Mouse (Mus musculus) adrenal gland, postnatal 36 days (tissue): ENCODE measurements around the gene Tulp2. TPM values are rescaled to one million over a fixed set of nuclear protein-coding genes. Genes with fewer than 3 reads are reported as not detected.
"Not testable (repeated sequence)": the region's sequence is repeated elsewhere in the genome, so short reads cannot be mapped to it uniquely, and the experiment has no call there.

Source experiments
- DNase-seq, 2 experiments: peaks; one replicate each; pipeline ENCODE4 v3.0.0; 2021; ENCODE audit warnings: mixed read lengths in 1 of 2
- total RNA-seq, 2 experiments: library from RNA; stranded (reverse); gene quantifications; 2 replicates each; pipeline ENCODE4 v1.2.3; 2021

The Tulp2 gene
- total RNA-seq, 2 experiments from 2014 or later: 0.86 to 2.1 TPM

DNA sequence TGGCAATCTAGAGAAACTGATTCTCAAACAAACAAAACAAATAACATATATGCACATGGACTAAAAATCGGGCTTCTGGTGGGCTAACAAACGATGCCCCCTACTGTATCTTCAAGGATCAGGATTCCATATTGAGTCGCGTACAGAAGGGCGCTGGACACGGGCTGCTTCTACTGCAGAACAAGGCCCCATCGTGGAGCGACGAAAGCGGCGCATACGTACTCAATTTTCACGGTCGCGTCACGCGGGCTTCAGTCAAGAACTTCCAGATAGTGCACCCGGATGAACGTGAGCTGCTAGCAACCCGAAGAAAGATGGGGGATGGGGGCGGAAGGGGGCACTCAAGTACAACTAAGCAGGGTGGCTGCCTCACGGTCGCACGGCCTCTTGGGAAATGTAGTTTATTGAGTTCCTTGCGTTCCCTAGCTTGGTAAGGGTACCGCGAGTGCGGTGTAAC is 40.1 kb downstream of the Tulp2 start:
- DNase-seq: peak; percentile 87 to 94

DNA sequence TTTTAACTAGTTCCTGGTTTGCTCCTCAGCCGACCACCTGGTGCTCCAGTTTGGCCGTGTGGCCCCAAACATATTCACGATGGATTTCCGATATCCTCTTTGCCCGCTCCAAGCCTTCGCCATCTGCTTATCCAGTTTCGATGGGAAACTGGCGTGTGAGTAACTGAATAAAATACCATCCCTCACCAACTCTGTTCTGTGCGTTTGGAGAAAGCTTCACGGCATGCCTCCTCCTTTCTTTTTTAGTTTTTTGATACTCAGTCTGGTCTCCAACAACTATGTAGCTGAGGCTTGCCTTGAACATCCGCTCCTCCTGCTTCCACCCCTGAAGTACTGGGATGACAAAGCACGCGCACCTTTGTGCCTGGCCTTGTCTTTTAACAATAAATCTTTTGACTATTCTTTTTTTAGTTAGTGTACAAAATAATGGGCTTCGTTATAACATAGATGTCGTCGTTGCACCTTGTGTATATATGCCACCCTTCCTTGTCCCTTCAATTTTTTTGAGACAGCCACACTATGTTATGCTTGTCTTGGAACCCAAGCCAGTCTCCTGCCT is 40.6 kb downstream of the Tulp2 start:
- DNase-seq: no peak

DNA sequence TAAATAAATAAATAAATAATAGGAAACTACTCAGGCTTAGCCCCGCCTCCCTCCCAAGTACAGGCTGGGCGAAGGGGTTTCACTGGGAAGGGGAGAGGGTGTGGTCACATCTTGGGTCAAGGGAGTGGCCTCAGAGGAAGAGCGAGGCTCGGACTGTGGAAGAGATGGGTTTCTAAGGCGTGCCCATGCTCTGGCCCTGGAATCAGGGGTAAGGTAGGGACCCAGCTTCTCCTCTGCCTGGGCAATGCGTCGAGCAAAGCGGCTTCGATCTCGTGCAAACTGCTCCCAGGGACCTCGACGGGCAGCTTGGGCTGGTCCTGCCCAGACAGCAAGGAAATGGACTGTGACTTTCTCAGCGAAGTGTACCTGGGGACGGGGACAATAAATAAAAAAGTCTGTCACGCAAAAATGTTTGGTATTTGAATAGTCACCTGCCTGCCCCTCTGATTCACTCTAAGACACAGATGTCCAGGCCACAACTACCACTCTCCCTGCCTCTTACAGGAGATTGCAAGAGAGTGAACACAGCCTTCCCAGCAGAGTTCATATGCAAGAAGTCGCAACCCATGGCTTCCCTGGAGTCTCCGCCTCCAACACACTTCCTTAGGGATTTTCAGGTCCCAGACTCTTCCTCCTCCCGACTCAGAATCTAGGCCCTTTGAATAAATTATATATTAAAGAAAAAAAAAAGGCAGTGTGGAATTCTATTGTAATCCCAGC is 41.4 kb downstream of the Tulp2 start:
- DNase-seq: no peak

DNA sequence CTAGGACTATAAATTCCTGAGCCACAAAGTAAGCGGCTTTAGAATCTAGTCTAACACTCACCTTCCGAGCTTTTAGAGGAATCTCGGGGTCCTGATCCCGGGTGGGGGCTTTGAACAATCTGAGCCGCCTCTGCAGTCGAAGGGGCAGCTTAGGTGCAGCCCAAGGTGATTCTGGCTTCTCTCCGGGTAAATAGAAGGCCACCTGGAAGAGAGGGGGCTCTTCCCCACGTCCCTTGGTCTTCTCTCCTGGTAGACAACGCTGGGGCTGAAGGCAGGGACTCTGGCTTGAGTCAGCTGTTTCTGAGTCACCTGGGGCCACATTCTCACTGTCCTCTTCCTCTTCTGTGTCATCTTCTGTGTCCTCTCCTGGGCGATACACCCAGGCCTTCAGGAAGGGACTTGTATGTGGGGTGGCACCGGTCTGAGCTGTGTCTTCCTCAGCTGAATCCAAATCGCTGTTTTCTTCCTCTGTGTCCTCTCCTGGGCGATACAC is 42.0 kb downstream of the Tulp2 start:
- DNase-seq: no peak

DNA sequence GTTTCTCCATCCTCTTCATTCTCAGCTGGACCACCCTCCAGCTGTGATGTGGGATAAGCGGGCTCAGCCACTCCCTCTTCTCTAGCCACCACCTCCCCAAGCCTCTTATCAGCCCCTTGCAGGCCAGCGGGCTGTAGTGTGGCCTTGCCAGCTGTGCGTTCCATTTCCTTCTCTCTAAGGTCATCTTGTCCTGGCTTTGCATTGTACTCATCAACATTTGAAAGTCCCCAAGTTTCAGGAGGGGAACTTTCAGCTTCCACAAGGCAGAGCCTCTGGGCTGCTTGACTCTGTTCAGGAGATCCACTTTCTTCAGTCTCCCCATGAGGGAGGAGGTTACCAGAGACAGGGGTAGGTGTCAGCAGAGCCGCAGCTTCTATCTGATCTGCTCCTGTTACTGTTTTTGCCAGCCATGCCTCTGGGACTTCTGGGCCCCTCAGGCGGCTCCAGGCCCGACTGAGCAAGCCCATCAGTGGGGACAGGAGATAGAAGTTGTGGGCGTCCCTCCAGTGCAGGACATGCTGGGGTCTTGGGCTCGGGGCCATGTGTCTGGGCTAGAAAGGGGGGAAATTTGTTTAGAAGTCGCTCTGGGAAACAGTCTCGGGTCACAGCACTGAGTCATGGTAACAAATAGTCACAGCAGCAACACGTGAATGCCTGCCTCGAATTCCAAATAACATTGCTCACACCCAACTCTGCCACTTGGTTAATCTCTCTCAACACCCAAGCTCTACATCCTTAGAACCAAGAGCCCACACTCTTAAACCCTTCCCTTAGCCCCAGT is 43.4 kb downstream of the Tulp2 start:
- peak; percentile 53 to 56 for DNase-seq

DNA sequence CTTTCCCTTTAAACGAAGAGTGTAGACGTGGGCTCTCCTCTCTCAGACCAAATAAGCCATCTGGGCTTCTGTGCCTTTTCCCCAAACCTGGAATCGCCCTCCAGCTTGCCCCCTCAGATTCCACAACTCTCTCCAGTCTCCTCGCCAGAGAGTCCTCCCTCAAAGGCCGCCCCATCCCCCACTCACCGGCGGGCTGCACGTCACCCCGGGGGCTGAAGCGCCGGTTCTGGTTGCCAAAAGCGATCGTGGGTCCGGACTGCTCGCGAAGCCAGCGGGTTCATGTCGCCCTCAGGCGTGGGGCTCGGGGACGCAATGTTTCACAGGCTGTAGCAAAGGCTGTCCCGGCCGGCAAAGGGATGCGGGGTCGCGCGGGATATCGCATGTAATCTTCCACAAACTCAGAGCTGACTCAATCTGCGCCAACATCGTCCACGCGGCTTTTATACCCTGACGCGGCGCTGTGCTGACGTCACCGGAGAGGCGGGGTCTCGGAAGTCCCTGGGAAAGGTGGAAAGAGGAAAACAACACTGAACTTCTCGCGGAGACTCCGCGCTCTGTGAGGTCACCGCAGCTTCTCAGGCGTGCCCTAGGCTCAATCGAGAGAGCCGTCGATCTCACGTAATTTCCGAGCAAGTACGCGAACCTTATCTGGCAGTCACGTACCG is 44.3 kb downstream of the Tulp2 start, which contains the start of the genes Ppp1r15a and Plekha4:
Gene Ppp1r15a (minus strand): TSS at position 460 of the 665 bp plus-strand sequence.
Gene Plekha4 (plus strand): TSS at position 522 of the 665 bp plus-strand sequence.
- peak; percentile 95 to 96 for DNase-seq

DNA sequence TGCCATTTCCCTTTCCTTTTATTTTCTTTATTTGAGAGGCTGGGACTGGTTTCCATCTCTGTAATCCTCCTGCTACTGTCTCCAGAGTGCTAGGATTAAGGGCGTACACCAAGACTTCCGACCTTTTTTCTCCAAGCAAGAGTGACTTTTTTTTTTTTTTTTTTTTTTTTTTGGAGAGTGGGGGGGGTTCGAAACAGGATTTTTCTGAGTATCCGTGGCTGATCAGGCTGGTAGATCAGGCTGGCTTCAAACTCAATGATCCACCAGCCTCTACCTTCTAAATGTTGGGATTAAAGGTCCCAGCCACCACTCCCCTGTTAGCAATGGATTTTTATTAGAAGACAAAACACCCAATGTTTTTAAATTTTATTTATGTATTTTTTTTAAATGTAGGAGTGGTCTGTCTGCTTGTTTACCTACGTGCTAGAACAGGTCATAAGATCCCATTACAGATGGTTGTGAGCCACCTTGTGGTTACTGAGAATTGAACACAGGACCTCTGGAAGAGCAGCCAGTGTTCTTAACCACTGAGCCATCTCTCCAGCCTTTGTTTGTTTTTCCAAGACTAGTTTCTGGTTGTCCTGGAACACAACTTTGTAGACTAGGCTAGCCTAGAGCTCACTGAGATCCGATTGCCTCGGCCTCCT is 44.9 kb downstream of the Tulp2 start:
- no peak for DNase-seq

DNA sequence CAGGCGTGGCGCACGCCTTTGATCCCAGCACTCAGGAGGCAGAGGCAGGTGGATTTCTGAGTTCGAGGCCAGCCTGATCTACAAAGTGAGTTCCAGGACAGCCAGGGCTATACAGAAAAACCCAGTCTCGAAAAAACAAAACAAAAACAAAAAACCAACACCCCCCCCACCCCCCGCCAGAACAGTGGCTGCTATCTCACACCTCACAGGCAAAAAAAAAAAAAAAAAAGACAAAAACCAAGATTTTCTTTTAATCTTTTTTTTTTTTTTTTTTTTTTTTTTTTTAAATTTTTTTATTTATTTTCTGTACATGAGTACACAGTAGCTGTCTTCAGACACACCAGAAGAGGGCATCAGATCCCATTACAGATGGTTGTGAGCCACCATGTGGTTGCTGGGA is 45.5 kb downstream of the Tulp2 start:
- DNase-seq: not testable (repeated sequence)

DNA sequence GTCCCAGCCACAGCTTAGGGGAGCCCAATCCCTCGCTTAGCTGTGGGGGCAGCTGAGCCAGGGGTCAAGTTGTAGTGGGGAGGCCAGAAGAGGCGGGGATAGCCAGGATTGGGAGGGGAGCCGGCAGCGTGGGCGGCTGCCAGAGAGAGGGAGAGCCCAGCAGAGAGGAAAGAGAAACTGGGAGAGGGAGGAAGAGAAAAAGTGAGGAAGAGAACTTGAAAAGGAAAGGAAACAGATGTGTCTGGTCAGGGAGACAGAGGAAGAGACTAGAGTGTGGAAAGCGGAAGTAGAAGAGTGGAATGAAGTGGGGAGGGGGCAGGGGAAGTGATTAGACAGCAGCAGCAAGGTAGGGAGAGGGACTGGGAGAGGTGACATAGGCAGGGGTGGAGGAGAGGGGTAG is 47.8 kb downstream of the Tulp2 start:
- DNase-seq: no peak

DNA sequence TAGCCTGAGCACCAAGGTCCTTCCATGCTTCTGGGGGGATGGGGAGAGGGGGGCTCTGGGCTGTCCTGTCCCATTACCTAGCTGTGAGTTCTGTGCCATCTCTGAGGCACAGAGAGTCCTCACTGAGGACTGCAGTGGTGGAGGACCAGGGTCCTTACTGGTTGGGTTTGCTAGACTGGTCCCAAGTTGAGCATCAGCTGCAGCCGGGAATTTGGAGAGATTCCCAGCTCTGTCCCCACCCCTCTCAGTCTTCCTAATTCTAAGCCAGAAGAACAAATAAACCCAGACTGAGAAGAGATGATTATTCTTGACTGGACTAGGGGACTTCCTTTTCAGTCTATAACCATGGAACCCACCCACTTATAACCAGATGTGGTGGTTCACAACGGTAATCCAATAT is 49.0 kb downstream of the Tulp2 start:
- DNase-seq: no peak

DNA sequence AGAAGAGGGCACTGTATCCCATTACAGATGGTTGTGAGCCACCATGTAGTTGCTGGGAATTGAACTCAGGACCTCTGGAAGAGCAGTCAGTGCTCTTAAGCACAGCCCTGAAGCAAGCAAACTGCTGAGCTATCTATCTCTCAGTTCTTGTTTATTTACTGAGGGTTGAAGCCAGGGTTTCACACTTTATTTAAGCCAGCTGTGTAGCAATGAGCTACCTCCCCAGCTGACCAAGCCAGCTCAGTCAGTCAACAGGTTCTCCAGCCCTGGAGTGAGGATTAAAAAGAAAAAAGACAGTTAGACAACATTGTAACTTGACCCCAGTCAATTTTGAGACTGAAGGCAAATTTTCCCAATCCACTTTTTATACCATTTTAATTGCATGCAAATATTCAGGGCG is 54.0 kb downstream of the Tulp2 start:
- no peak for DNase-seq

DNA sequence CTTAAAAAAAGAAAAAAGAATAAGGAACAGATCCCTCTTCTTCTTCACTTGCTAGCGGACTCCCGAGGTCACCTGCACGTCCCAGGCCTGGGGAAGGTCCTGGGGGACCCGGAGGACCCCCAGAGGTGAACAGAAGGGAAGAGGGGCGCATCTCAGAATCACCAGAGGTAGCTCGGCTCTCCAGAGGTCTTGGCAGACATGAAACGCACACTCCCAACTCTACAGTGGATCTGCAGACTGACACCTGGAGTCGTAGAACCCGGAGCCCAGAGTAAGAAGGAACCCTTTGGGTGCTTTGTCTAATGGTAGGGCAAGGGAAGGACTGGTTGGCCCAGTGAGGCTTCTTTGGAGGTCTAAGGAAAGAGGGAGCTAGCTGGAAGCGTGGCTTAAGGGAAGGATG is 55.9 kb downstream of the Tulp2 start:
- DNase-seq: no peak

DNA sequence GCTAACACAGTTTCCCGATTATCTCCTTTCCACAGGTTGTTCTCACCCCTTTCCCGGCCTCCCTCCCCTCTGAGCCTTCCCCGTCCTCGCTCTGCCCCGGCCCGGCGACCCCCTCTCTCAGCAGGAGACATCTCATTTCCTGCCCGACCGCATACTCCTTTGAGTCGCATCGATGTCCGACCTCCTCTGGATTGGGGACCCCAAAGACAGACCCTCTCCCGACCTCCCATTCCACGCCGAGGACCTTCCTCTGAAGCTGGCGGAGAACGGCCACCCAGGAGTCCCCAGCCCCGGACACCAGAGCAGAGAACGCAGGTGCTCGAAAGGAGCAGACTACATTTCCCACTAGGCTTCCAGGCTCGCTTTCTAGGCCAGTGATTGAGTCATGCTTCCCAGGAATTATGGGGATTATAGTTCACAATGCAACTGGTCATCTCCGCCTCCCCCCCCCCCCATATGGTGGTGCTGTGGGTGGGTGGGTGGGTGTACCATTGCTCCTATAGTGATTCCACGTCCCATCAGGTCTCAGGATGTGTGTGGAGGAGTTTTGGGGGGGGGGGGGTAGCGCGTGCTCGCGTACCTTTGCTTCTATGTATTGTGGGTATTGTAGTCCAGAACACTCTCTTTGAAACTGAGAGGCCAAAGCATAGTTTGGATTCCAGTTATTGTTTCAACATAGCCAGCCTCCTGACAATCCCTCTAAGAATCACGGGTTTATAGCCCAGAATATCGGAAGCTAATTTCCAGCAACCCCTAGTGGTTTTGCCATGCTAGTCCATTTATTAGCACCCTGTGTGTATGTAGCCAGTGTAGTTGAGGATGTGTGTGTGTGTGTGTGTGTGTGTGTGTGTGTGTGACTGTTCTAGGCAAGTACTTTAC is 56.7 kb downstream of the Tulp2 start:
- DNase-seq: peak; percentile 50 to 64

DNA sequence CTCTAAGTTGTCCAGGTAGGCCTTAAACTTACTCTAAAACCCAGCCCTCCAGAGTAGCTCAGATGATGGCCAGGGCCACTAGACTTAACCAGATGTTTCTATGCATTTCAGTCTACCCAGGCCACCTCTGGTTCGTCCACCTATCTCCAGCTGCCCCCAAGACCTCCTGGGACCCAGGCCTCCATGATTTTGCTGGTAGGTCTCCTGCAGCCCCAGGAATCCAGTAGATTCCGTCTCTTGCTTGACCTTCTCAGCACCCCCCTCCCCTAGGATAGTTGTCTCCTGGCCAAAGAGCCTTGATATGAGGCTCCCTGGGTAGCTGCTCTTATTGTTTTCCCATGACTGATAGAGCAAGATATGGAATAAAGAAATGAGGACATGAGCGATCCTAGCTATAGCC is 57.4 kb downstream of the Tulp2 start:
- DNase-seq: no peak

DNA sequence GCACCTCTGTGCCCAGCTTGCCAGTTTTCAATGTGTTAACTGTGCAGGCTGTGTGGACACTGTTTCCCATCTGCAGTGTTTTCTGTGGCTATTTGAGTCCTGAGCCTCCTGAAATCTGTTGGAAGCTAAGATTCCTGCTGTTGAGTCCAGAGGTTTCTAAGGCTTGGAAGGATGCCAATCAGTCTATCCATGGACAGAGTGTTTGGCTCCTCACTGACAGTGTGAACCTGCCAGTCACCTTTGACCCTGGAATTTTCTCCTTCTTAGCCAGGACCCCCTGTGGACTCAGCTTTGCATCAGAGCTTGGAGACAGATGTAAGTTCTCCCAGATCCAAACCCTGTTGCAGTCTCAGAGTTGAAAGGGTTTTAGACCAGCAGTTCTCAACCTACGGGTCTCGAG is 58.5 kb downstream of the Tulp2 start:
- DNase-seq: no peak

DNA sequence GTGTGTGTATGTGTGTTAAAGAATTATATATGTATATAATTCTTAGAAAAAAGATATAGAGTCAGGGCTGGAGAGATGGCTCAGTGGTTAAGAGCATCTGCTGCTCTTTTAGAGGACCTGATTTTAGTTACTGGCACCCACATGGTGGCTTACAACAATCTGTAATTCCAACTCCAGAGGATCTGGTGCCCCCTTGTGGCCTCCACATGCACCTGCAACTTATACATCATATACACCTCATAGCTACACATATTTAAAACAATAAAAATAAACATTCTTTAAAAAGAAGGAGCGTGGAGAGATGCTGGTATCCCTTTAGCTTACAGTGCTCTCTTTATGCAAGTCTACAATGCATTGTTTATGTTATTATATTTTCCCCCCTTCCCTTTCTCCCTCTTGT is 62.8 kb downstream of the Tulp2 start:
- no peak for DNase-seq

DNA sequence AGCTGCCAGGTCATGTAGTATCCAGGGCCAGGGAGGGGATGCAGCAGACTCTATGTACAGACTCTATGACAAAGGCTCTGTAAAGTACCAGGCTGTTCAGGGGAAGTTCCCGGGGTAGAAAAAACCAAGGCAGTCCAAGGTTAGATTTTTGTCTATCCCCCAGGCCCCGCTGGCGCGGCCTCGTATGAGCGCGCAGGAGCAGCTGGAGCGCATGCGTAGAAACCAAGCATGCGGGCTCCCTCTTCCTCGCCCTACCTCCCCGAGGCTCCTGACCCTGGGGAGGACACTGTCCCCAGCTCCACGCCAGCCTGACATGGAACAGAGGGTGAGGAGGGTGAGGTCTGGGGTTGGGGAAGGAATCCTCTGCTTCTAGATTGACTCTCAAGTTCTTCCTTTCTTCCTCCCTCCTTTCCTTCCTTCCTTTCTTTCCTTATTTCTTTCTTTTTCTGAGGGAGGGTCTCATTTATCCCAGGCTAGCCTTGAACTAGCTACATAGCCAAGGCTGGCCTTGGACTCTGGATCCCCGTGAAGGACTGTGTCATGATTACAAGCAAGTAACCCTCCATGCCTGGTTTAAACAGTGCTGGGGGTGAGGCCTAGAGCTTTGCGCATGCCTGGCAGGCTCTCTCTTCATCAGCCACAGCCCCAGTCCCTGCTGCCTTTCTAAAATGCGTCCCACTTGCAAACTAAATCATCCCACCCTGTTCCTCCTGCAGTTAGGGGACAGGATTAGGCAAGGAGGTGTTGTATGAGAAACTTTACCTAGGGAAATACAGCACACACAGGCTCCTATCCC is 68.2 kb downstream of the Tulp2 start:
- peak; percentile 53 to 59 for DNase-seq

DNA sequence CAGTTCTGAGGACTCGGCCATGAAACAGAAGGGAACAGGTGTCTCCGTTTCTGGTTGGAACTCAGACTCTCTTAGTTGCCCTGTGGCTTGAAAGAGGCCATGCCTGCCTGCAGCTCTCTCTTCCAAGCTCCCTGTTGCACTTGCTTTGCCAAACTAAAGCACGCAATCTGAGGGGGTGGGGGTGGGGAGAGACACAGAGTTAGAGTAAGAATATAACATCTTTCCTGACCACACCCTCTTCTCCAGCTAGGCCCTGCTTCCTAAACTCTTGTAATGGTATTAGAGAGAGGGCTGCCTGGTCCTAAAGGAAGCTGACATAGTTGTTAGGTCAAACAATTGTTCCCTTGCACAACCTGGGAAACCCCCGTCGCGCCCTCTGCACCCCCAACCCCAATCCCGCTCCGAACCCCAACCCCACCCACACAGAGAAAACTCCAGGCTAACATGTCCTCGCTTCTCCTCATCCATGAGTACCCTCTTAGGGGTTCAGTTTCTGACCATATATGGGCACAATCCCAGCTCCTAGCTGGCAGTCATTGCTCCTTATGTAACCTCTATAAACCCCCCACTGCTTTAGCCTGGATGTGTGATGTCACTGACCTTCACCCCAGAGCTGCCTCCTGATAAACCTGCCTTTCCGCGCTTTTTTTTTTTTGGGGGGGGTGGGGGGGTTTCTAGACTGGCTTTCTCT is 69.3 kb downstream of the Tulp2 start:
- no peak for DNase-seq

DNA sequence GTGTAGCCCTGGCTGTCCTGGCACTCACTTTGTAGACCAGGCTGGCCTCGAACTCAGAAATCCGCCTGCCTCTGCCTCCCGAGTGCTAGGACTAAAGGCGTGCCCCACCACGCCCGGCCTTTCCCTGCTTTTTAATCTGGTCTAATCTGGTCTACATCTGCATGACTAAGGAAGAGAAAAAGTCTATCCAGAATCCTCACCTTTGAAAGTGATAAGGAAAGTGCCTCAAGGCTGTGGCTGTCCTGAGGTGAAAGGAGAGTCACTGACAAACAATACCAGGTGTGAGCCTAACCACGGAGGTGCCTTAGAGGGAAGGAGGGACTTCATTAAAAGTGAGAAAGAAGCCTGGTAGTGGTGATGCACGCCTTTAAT is 69.8 kb downstream of the Tulp2 start:
- no peak for DNase-seq
